Mouse (Mus musculus) ES-E14 (cell line): Measurements from ENCODE around the gene Bag3. TPM values are rescaled to one million over a fixed set of nuclear protein-coding genes. Genes with fewer than 3 reads are reported as not detected.

Experiments
- DNase-seq: peaks from one replicate; pipeline ENCODE4 v3.0.0-alpha.2; 2013; ENCODE audit warnings: low read depth, low spot score
- H3K27ac ChIP-seq: 2 replicates; pipeline ENCODE4 v1.5.1; 2012; ENCODE audit warnings: low read depth, mild to moderate bottlenecking, low read length, moderate library complexity, mixed read lengths; ENCODE audit not compliant: poor library complexity, insufficient read depth, severe bottlenecking
- H3K36me3 ChIP-seq: 2 replicates; pipeline ENCODE4 v1.6.1; 2012; ENCODE audit warnings: mild to moderate bottlenecking, low read length, moderate library complexity, mixed read lengths; ENCODE audit not compliant: control insufficient read depth, poor library complexity, insufficient read depth, severe bottlenecking
- H3K4me1 ChIP-seq, 2 experiments: fragments of 150-350 bp in 1 of 2; sonication (generic) in 1 of 2; 2 replicates each; pipeline ENCODE4 v1.6.1; 2012; ENCODE audit warnings: low read length in 2 of 2, mild to moderate bottlenecking in 1 of 2, mixed read lengths in 1 of 2; ENCODE audit not compliant: control insufficient read depth in 2 of 2, insufficient read depth in 2 of 2, poor library complexity in 1 of 2
- H3K4me3 ChIP-seq, 2 experiments: fragments of 150-350 bp in 1 of 2; sonication (generic) in 1 of 2; 2 replicates each; pipeline ENCODE4 v1.5.1; 2012; ENCODE audit warnings: low read length in 2 of 2, low read depth in 1 of 2, mild to moderate bottlenecking in 1 of 2, mixed read lengths in 1 of 2; ENCODE audit not compliant: insufficient read depth in 1 of 2, poor library complexity in 1 of 2, severe bottlenecking in 1 of 2
- H3K9ac ChIP-seq: 2 replicates; pipeline ENCODE4 v1.6.1; 2012; ENCODE audit warnings: low read depth, mild to moderate bottlenecking, low read length, mixed read lengths; ENCODE audit not compliant: poor library complexity, insufficient read depth, severe bottlenecking
- H3K9me3 ChIP-seq: fragments of 150-350 bp; sonication (generic); 2 replicates; pipeline ENCODE4 v1.6.1; 2012; ENCODE audit warnings: low read depth, mild to moderate bottlenecking, low read length; ENCODE audit not compliant: control insufficient read depth, insufficient read depth
- CHD2 ChIP-seq: IDR thresholded peaks from 2 replicates; pipeline ENCODE4 v1.6.1; 2014; ENCODE audit warnings: mild to moderate bottlenecking, low read depth, low read length, inconsistent platforms
- HCFC1 ChIP-seq: IDR thresholded peaks from 2 replicates; pipeline ENCODE4 v1.6.1; 2012; ENCODE audit warnings: low read length, inconsistent platforms, borderline replicate concordance; ENCODE audit not compliant: insufficient read depth
- MAFK ChIP-seq: IDR thresholded peaks from 2 replicates; pipeline ENCODE4 v1.6.1; 2014; ENCODE audit warnings: mild to moderate bottlenecking, low read depth, low read length, inconsistent platforms; ENCODE audit not compliant: insufficient read depth
- ZC3H11A ChIP-seq: IDR thresholded peaks from 2 replicates; pipeline ENCODE4 v1.6.1; 2012; ENCODE audit warnings: low read depth, mild to moderate bottlenecking, inconsistent platforms, low read length, borderline replicate concordance
- ZNF384 ChIP-seq: IDR thresholded peaks from 2 replicates; pipeline ENCODE4 v1.6.1; 2012; ENCODE audit warnings: low read depth, low read length, inconsistent platforms
- in situ Hi-C, 2 experiments: fragments of 600-800 bp; cut with MboI; formaldehyde crosslinking; loops; one replicate each; pipeline ENCODE4 v1.15.1; 2025; ENCODE audit warnings: low sequenced_read_pairs in 2 of 2, inconsistent platforms in 1 of 2; ENCODE audit not compliant: unreplicated experiment in 2 of 2
- total RNA-seq: library from RNA; depleted of rRNA; stranded (reverse); fragments of 300-350 nt; gene quantifications from 2 replicates; pipeline ENCODE4 v1.2.3, GENCODE M21; 2012

Bag3 gene
- total RNA-seq, 1 experiment, result 13.6 TPM

- Histone ChIP-seq H3K27ac (no peak overlapping the region), H3K9me3 (no peaks in the 10 kb centered on the region), H3K9ac (no peak overlapping the region), H3K4me3 (no peak overlapping the region), H3K36me3 (peaks cover 34% of the 10 kb centered on the region), H3K4me1 (peaks cover 5 to 16% of the 10 kb centered on the region in 2 experiments; a peak in 2 of 4 replicates)
- in situ Hi-C loops, result no loop called here
- no peak for TF ChIP-seq ZNF384
- no peak for TF ChIP-seq CHD2
- no peak for TF ChIP-seq ZC3H11A
- TF ChIP-seq MAFK, result no peak
- no peak for TF ChIP-seq HCFC1
- no peak for DNase-seq
Measured at GRCm38 (mm10) chr7:128541771-128542170, 18.4 kb downstream of the Bag3 start.

- Histone ChIP-seq H3K4me1 (peaks cover 5 to 16% of the 10 kb centered on the region in 2 experiments; a peak in 2 of 4 replicates), H3K27ac (no peak overlapping the region), H3K9me3 (no peaks in the 10 kb centered on the region), H3K36me3 (peaks cover 37% of the 10 kb centered on the region), H3K4me3 (no peak overlapping the region), H3K9ac (no peak overlapping the region)
- DNase-seq, result no peak
- TF ChIP-seq CHD2 (no peak), MAFK (no peak), ZC3H11A (no peak), ZNF384 (no peak), HCFC1 (no peak)
- in situ Hi-C loops, result no loop called here
Measured at GRCm38 (mm10) chr7:128542488-128542887, 19.1 kb downstream of the Bag3 start.

GRCm38 (mm10) chr7:128543148-128543855, 19.9 kb downstream of the Bag3 start:
- H3K27ac ChIP-seq, result no peak overlapping the region
- peaks cover 5 to 16% of the 10 kb centered on the region in 2 experiments; a peak in 2 of 4 replicates for H3K4me1 ChIP-seq
- H3K36me3 ChIP-seq, result peaks cover 42% of the 10 kb centered on the region
- no peaks in the 10 kb centered on the region for H3K9me3 ChIP-seq
- no peak overlapping the region for H3K9ac ChIP-seq
- H3K4me3 ChIP-seq, result no peak overlapping the region
- TF ChIP-seq HCFC1 (no peak), ZC3H11A (no peak), CHD2 (no peak), ZNF384 (no peak), MAFK (no peak)
- DNase-seq, result no peak
- in situ Hi-C loops, result no loop called here

- in situ Hi-C loops, result no loop called here
- no peak for DNase-seq
- Histone ChIP-seq H3K4me1 (peaks cover 5 to 13% of the 10 kb centered on the region in 2 experiments; a peak in 2 of 4 replicates), H3K4me3 (no peak overlapping the region), H3K9ac (no peak overlapping the region), H3K9me3 (no peaks in the 10 kb centered on the region), H3K36me3 (peaks cover 42% of the 10 kb centered on the region), H3K27ac (no peak overlapping the region)
- TF ChIP-seq ZC3H11A (no peak), HCFC1 (no peak), CHD2 (no peak), MAFK (no peak), ZNF384 (no peak)
Measured at GRCm38 (mm10) chr7:128543961-128544360, 20.5 kb downstream of the Bag3 start.

GRCm38 (mm10) chr7:128544566-128545262, 21.3 kb downstream of the Bag3 start:
- Histone ChIP-seq H3K27ac (no peak overlapping the region), H3K9ac (no peak overlapping the region), H3K36me3 (peaks cover 42% of the 10 kb centered on the region), H3K4me1 (peaks cover 5 to 13% of the 10 kb centered on the region in 2 experiments; a peak in 2 of 4 replicates), H3K4me3 (no peak overlapping the region), H3K9me3 (no peaks in the 10 kb centered on the region)
- TF ChIP-seq CHD2 (no peak), MAFK (no peak), ZC3H11A (no peak), HCFC1 (no peak), ZNF384 (no peak)
- no peak for DNase-seq
- in situ Hi-C loops, result no loop called here
